20 mouse cellular contexts compared by ENCODE assay signal in the genomic region with DNA sequence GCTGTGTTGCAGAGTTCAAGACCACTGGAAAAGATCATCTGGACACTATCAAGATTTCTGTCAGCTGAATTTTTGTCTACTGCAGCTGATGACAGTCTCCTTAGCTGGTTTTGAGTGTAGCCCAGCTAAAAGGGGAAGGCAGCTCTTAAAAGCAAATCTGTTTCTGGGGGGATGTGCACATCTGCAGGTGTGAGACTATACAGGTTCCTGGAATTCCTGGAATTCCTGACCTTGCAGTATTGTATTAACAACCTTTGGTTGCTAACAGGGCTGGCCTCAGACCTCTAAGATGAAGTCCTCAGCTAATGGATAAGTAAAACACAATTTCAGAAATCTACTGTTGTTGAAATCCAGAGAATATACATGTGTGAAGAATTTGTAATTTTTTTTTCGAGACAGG.
"Had no signal": no experiment of that assay in that cellular context is flagged by ENCODE, and none has a peak within 500 bp of the region (broad histone marks: within the 10 kb centered on the region; RNA-seq: fewer than 3 reads in every experiment).

No protein-coding gene starts in this region.

- H3K27ac ChIP-seq: layer of hippocampus, adult 2 months; limb, embryonic 10.5 days; limb, embryonic 13.5 days; liver, embryonic 12.5 days; liver, embryonic 15.5 days; lung, embryonic 15.5 days; stomach, embryonic 15.5 days had no signal

- ATAC-seq: liver, embryonic 12.5 days had no signal

- DNase-seq: kidney, postnatal 14 days; layer of hippocampus, adult 9-11 months; liver; lung, adult 18-20 months; lung, postnatal 10 days; lung, postnatal 36 days; midbrain, embryonic 14.5 days; right cerebral cortex, adult 18-20 months; right cerebral cortex, postnatal 14 days; spleen, adult 18-20 months; thymus, postnatal 25 days had no signal

- H3K36me3 ChIP-seq: limb, embryonic 10.5 days; limb, embryonic 13.5 days; liver, embryonic 12.5 days; liver, embryonic 15.5 days; lung, embryonic 15.5 days; stomach, embryonic 15.5 days had no signal

- H3K27me3 ChIP-seq: limb, embryonic 13.5 days; liver, embryonic 12.5 days; liver, embryonic 15.5 days; lung, embryonic 15.5 days; megakaryocyte, embryonic 14.5 days; stomach, embryonic 15.5 days had no signal

- H3K4me3 ChIP-seq: layer of hippocampus, adult 2 months; limb, embryonic 10.5 days; limb, embryonic 13.5 days; liver, embryonic 12.5 days; liver, embryonic 15.5 days; lung, embryonic 15.5 days; megakaryocyte, embryonic 14.5 days; stomach, embryonic 15.5 days had no signal

- H3K4me1 ChIP-seq: limb, embryonic 10.5 days; limb, embryonic 13.5 days; lung, embryonic 15.5 days; stomach, embryonic 15.5 days had no signal

- H3K9ac ChIP-seq: limb, embryonic 13.5 days; liver, embryonic 12.5 days; liver, embryonic 15.5 days; lung, embryonic 15.5 days; stomach, embryonic 15.5 days had no signal

- H3K4me2 ChIP-seq: limb, embryonic 13.5 days; liver, embryonic 12.5 days; liver, embryonic 15.5 days; lung, embryonic 15.5 days; midbrain, embryonic 11.5 days; stomach, embryonic 15.5 days had no signal

- H3K9me3 ChIP-seq: limb, embryonic 10.5 days; limb, embryonic 13.5 days; liver, embryonic 12.5 days; liver, embryonic 15.5 days; lung, embryonic 15.5 days; stomach, embryonic 15.5 days had no signal
